In the genomic region with DNA sequence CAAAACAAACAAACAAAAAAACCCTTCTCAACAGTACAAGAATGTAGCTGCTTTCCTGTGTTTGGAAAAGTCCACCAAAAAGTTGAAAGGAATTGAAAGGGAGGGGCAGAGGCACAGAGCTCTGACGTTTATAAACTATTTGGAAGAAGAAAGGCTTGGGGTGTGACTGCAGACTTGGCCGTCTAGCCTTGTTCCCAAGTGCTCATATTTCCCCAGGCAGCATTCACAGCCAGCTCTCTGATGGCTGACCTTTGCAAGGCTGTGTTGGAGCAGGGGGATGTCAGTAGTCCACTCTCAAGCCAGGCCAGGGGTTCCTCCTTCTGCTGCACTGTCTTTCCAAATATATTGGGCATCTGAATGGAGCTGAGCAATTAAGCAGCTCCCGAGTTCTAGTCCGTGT, we compare ENCODE assay signal across 12 mouse cellular contexts.
DNase-seq lines count a peak whose midpoint lies in the region; ATAC-seq and TF ChIP-seq lines count a peak whose summit lies in the region.
"Had no signal": no experiment of that assay in that cellular context is flagged by ENCODE, and none has a peak within 500 bp of the region (broad histone marks: within the 10 kb centered on the region; RNA-seq: fewer than 3 reads in every experiment).

No protein-coding gene starts in this region.

- WGBS in limb, embryonic 14.5 days: 35% methylated on average over 4 of the region's 4 CpGs
- 52% methylated on average over 4 of the region's 4 CpGs for WGBS in limb, embryonic 10.5 days
- WGBS in heart, embryonic 16.5 days: 54% methylated on average over 4 of the region's 4 CpGs
- WGBS in midbrain, embryonic 16.5 days: 71% methylated on average over 4 of the region's 4 CpGs
- WGBS in forebrain, embryonic 14.5 days: 64% methylated on average over 4 of the region's 4 CpGs

- no peak for TF ChIP-seq POLR2A in limb, embryonic 14.5 days (IDR thresholded peaks at IDR 0.05; ENCODE audit: borderline replicate concordance, extremely low read depth, insufficient read depth, insufficient read length)

- peak; percentile 31 for DNase-seq in limb, embryonic 14.5 days (ENCODE audit: low spot score)
- DNase-seq in limb, embryonic 10.5 days (ENCODE audit: low spot score): no peak
- peak; percentile 28 for DNase-seq in gastrocnemius, postnatal 14 days
- peak; percentile 32 for DNase-seq in lung, postnatal 36 days
- no peak for DNase-seq in forebrain, embryonic 14.5 days (ENCODE audit: low spot score)
- no peak for DNase-seq in frontal cortex, adult 2 months (ENCODE audit: extremely low spot score in 1 of 2, low spot score in 1 of 2)
- DNase-seq: cerebellum, postnatal 25 days; thymus, adult 18-20 months had no signal

- H3K9ac ChIP-seq in limb, embryonic 14.5 days (ENCODE audit: low read depth, low read length, severe bottlenecking): no peak overlapping the region
- no peak overlapping the region for H3K9ac ChIP-seq in heart, embryonic 16.5 days (ENCODE audit: low read length)
- no peak overlapping the region for H3K9ac ChIP-seq in midbrain, embryonic 16.5 days (ENCODE audit: low read depth, low read length)
- H3K9ac ChIP-seq in forebrain, embryonic 14.5 days (ENCODE audit: low read length): no peak overlapping the region
- H3K9ac ChIP-seq: limb, embryonic 15.5 days had no signal

- H3K27me3 ChIP-seq in limb, embryonic 14.5 days (ENCODE audit: control insufficient read depth, insufficient read depth, low read length): no peaks in the 10 kb centered on the region
- H3K27me3 ChIP-seq in limb, embryonic 10.5 days (ENCODE audit: low read depth, poor library complexity, severe bottlenecking): no peaks in the 10 kb centered on the region
- no peaks in the 10 kb centered on the region for H3K27me3 ChIP-seq in heart, embryonic 16.5 days (ENCODE audit: control insufficient read depth, insufficient read depth, low read length)
- H3K27me3 ChIP-seq in midbrain, embryonic 16.5 days (ENCODE audit: control insufficient read depth, insufficient read depth, low read depth, low read length): no peaks in the 10 kb centered on the region
- H3K27me3 ChIP-seq in forebrain, embryonic 14.5 days (replicated peaks; ENCODE audit: control insufficient read depth, insufficient read depth, low read length): no peaks in the 10 kb centered on the region
- H3K27me3 ChIP-seq: CH12.LX; limb, embryonic 15.5 days had no signal

- H3K4me3 ChIP-seq in limb, embryonic 14.5 days (replicated peaks; ENCODE audit: low read length): no peak overlapping the region
- H3K4me3 ChIP-seq in limb, embryonic 10.5 days: no peak overlapping the region
- no peak overlapping the region for H3K4me3 ChIP-seq in heart, embryonic 16.5 days (ENCODE audit: low read length)
- no peak overlapping the region for H3K4me3 ChIP-seq in midbrain, embryonic 16.5 days (ENCODE audit: low read depth, low read length)
- H3K4me3 ChIP-seq in forebrain, embryonic 14.5 days (ENCODE audit: low read depth, low read length): no peak overlapping the region
- H3K4me3 ChIP-seq: limb, embryonic 15.5 days had no signal

- intact Hi-C loops in gastrocnemius, postnatal 14 days (cut with DNase I; ENCODE audit: low total_unique reads): no loop called here

- ATAC-seq in limb, embryonic 14.5 days (ENCODE audit: low FRiP score, low read depth): no peak
- no peak for ATAC-seq in heart, embryonic 16.5 days (replicated peaks; ENCODE audit: extremely low read depth, insufficient read depth, low FRiP score)
- ATAC-seq in midbrain, embryonic 16.5 days: no peak
- no peak for ATAC-seq in forebrain, embryonic 14.5 days

- H3K4me1 ChIP-seq in limb, embryonic 14.5 days (ENCODE audit: control insufficient read depth, insufficient read depth, low read length): peaks cover 8% of the 10 kb centered on the region
- peaks cover 4% of the 10 kb centered on the region; the same call in 1 of the 2 replicates for H3K4me1 ChIP-seq in limb, embryonic 10.5 days
- H3K4me1 ChIP-seq in heart, embryonic 16.5 days (ENCODE audit: control insufficient read depth, insufficient read depth, low read length): peaks cover 13% of the 10 kb centered on the region
- H3K4me1 ChIP-seq in midbrain, embryonic 16.5 days (ENCODE audit: control insufficient read depth, insufficient read depth, low read length): no peaks in the 10 kb centered on the region
- H3K4me1 ChIP-seq in forebrain, embryonic 14.5 days (ENCODE audit: control insufficient read depth, insufficient read depth, low read length): no peaks in the 10 kb centered on the region

- no peak overlapping the region for H3K27ac ChIP-seq in limb, embryonic 14.5 days (replicated peaks; ENCODE audit: low read depth, low read length)
- H3K27ac ChIP-seq in limb, embryonic 10.5 days: no peak overlapping the region
- peak overlapping the region; percentile 63; the same call in 1 of the 2 replicates for H3K27ac ChIP-seq in heart, embryonic 16.5 days (ENCODE audit: low read length)
- no peak overlapping the region for H3K27ac ChIP-seq in midbrain, embryonic 16.5 days (ENCODE audit: low read length)
- H3K27ac ChIP-seq in forebrain, embryonic 14.5 days (ENCODE audit: low read depth, low read length): no peak overlapping the region

- H3K36me3 ChIP-seq in limb, embryonic 14.5 days (ENCODE audit: control insufficient read depth, insufficient read depth, low read length): no peaks in the 10 kb centered on the region
- H3K36me3 ChIP-seq in limb, embryonic 10.5 days: no peaks in the 10 kb centered on the region
- no peaks in the 10 kb centered on the region for H3K36me3 ChIP-seq in heart, embryonic 16.5 days (ENCODE audit: control insufficient read depth, insufficient read depth)
- no peaks in the 10 kb centered on the region for H3K36me3 ChIP-seq in midbrain, embryonic 16.5 days (ENCODE audit: control insufficient read depth, insufficient read depth, low read length)
- no peaks in the 10 kb centered on the region for H3K36me3 ChIP-seq in forebrain, embryonic 14.5 days (ENCODE audit: control insufficient read depth, insufficient read depth, low read length)
- H3K36me3 ChIP-seq: limb, embryonic 15.5 days had no signal

- no peak overlapping the region for H3K4me2 ChIP-seq in limb, embryonic 14.5 days (replicated peaks; ENCODE audit: low read depth, low read length, severe bottlenecking)
- no peak overlapping the region for H3K4me2 ChIP-seq in heart, embryonic 16.5 days (ENCODE audit: low read depth, low read length)
- no peak overlapping the region for H3K4me2 ChIP-seq in midbrain, embryonic 16.5 days (ENCODE audit: low read length)
- H3K4me2 ChIP-seq in forebrain, embryonic 14.5 days (ENCODE audit: low read length): no peak overlapping the region
- H3K4me2 ChIP-seq: limb, embryonic 15.5 days had no signal

- no peaks in the 10 kb centered on the region for H3K9me3 ChIP-seq in limb, embryonic 14.5 days (ENCODE audit: control insufficient read depth, low read length)
- H3K9me3 ChIP-seq in limb, embryonic 10.5 days (replicated peaks): no peaks in the 10 kb centered on the region
- H3K9me3 ChIP-seq in heart, embryonic 16.5 days (replicated peaks; ENCODE audit: control insufficient read depth, low read length): 0 out of 2 replicates have a peak, but pooled peaks cover 2% of the 10 kb centered on the region
- H3K9me3 ChIP-seq in midbrain, embryonic 16.5 days (replicated peaks; ENCODE audit: control insufficient read depth, low read length, poor library complexity, severe bottlenecking): no peaks in the 10 kb centered on the region
- H3K9me3 ChIP-seq in forebrain, embryonic 14.5 days (replicated peaks; ENCODE audit: control insufficient read depth, low read length): no peaks in the 10 kb centered on the region
- H3K9me3 ChIP-seq: limb, embryonic 15.5 days had no signal

Comparison
In these comparisons a context has a peak if more than half of its experiments do, and no peak if none do; other contexts are left out.
1. DNase-seq: peak in limb, embryonic 14.5 days (single experiment), gastrocnemius, postnatal 14 days (single experiment) and lung, postnatal 36 days (single experiment); none in limb, embryonic 10.5 days (single experiment), forebrain, embryonic 14.5 days (single experiment) and frontal cortex, adult 2 months (0 of 2).